In the genomic region with DNA sequence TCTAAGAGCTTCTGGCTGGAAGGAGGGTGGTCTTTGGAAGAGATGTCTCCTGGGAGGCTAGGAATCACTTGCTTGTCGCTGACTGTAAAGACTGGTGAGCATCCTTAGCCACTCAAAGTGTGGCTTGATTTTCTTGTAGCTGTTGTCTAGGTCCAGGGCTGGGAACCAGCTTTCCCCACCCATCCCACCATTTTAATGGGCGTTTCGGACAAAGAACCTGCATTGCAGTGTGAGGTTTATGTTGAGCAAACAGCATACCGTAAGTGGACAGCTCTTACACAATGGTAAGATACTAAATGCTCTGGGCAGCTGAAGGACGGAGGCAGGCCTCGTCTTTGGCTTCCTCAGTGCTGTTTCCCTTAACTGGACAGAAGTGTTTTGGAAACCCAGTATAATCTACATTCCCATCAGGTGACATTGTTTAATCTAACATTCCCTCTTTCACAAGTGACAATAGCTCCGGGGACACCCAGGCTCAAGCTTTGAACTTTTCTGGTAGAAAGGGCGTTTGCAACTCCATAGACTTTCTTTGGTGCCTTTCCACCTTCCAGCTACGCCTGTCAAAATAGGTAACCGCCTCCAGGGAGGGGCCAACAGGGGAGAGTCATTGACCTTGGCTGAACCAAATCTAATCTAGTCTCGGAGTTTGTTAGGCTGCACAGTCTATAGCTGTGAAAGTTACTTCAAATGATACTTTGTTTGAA, we compare ENCODE assay signal across 8 mouse cellular contexts. TPM values are rescaled to one million over a fixed set of nuclear protein-coding genes. Genes with fewer than 3 reads are reported as not detected.
DNase-seq lines count a peak whose midpoint lies in the region; ATAC-seq lines count a peak whose summit lies in the region.

No protein-coding gene starts in this region.

- H3K9me3 ChIP-seq in heart, embryonic 15.5 days (replicated peaks), result no peaks in the 10 kb centered on the region
- H3K9me3 ChIP-seq in megakaryocyte, embryonic 14.5 days, result no peaks in the 10 kb centered on the region

- peak overlapping the region; percentile 99 for H3K27ac ChIP-seq in heart, embryonic 15.5 days

- ATAC-seq in heart, embryonic 15.5 days (replicated peaks; ENCODE audit: insufficient number of reproducible peaks, insufficient read depth, low FRiP score, low read depth), result no peak

- H3K27me3 ChIP-seq in heart, embryonic 15.5 days, result no peaks in the 10 kb centered on the region
- H3K27me3 ChIP-seq in megakaryocyte, embryonic 14.5 days (replicated peaks), result no peaks in the 10 kb centered on the region

- peak; percentile 90 for DNase-seq in heart, adult 11 months
- DNase-seq in heart, postnatal 25 days (ENCODE audit: low spot score), result no peak
- DNase-seq in embryo, embryonic 10.5 days (ENCODE audit: low spot score), result peak; percentile 59
- peak; percentile 43 to 78 for DNase-seq in kidney, postnatal 25 days
- DNase-seq in right cerebral cortex, postnatal 14 days, result no peak
- DNase-seq in frontal cortex, postnatal 14 days (ENCODE audit: low spot score in 2 of 2), result no peak

- peaks cover 20% of the 10 kb centered on the region for H3K4me1 ChIP-seq in heart, embryonic 15.5 days (replicated peaks)
- peaks cover 40% of the 10 kb centered on the region for H3K4me1 ChIP-seq in megakaryocyte, embryonic 14.5 days

- H3K4me2 ChIP-seq in heart, embryonic 15.5 days, result peak overlapping the region; percentile 84

- H3K9ac ChIP-seq in heart, embryonic 15.5 days, result no peak overlapping the region

- peak overlapping the region; percentile 98 for H3K4me3 ChIP-seq in heart, embryonic 15.5 days
- peak overlapping the region; percentile 96 for H3K4me3 ChIP-seq in megakaryocyte, embryonic 14.5 days (replicated peaks)

- no peaks in the 10 kb centered on the region for H3K36me3 ChIP-seq in heart, embryonic 15.5 days
- peaks cover 10% of the 10 kb centered on the region for H3K36me3 ChIP-seq in megakaryocyte, embryonic 14.5 days (replicated peaks; ENCODE audit: low read length)

- intact Hi-C loops in heart, postnatal 25 days (cut with DNase I), result loop anchor here (5.0 to 10.0 kb wide), 6 partner anchors 68 to 1420 kb away; no protein-coding TSS in a partner anchor

- WGBS in heart, embryonic 15.5 days, result 28% methylated on average over 11 of the region's 11 CpGs

RNA-seq across cellular contexts. Expression of a gene that starts 1.7 kb away (rescaled TPM):
- total RNA-seq in heart, postnatal 25 days (2021), result 10 to 100 TPM; 69.1 to 81.3 TPM
- 10.0 and 13.2 TPM in 2 replicates for polyA plus RNA-seq in heart, embryonic 15.5 days (2015; fragmentation: Nextera tagmentation; extraction: Ambion mirVana)
- polyA plus RNA-seq in megakaryocyte, embryonic 14.5 days (2012; ENCODE audit: insufficient read depth, low replicate concordance), result 1.0 and 6.1 TPM in 2 replicates

Comparison
In these comparisons a context has a peak if more than half of its experiments do, and no peak if none do; other contexts are left out.
1. DNase-seq: peak in heart, adult 11 months (single experiment), embryo, embryonic 10.5 days (single experiment) and kidney, postnatal 25 days (2 of 2); none in heart, postnatal 25 days (single experiment), right cerebral cortex, postnatal 14 days (single experiment) and frontal cortex, postnatal 14 days (0 of 2).